Comparison of ENCODE assay signal across 12 mouse cellular contexts in the genomic region with DNA sequence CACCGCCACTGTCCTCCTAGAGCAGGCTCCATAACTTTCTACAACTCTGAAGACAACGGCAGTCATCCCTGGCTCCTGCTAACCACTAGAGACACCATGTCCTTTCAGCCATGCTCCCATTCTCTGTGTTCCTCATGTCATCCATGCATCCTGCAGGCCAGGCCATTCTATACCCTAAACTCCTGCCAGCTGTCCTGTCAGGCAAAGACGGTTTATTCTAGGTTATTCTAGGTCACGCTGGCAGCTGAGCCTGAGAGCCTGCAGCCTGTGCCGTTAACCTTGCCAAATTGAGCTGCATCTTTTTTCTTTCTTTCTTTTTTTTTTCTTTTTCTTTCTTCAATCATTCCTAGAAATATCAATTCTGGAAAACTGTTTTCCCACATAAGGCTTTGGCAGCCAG.
A peak's percentile ranks its signal among the peaks of the same experiment; 100 is the strongest.
DNase-seq lines count a peak whose midpoint lies in the region.
"Had no signal": no experiment of that assay in that cellular context is flagged by ENCODE, and none has a peak within 500 bp of the region (broad histone marks: within the 10 kb centered on the region; RNA-seq: fewer than 3 reads in every experiment).

No protein-coding gene starts in this region.

- peak; percentile 20 to 48 for DNase-seq in heart, adult 18-20 months
- DNase-seq in heart, postnatal 25 days (ENCODE audit: low spot score) = no peak
- DNase-seq in adipocyte (ENCODE audit: low spot score) = peak; percentile 22
- peak; percentile 4 for DNase-seq in cerebellum, adult 9-10 months
- DNase-seq in gastrocnemius, adult 8-10 months (ENCODE audit: low spot score in 2 of 2) = peak; percentile 18 to 26
- DNase-seq in adrenal gland, postnatal 4 days (ENCODE audit: low spot score in 2 of 2) = no peak
- DNase-seq in kidney, postnatal 4 days = no peak
- DNase-seq: forebrain, postnatal 0 days; kidney, adult 2 months; kidney, postnatal 25 days; spleen, adult 18-20 months; thymus, postnatal 36 days had no signal

- intact Hi-C loops in heart, postnatal 25 days (cut with DNase I) = no loop called here

Comparison
In these comparisons a context has a peak if more than half of its experiments do, and no peak if none do; other contexts are left out.
1. DNase-seq: peak in heart, adult 18-20 months (2 of 2), adipocyte (single experiment), cerebellum, adult 9-10 months (single experiment) and gastrocnemius, adult 8-10 months (2 of 2); none in heart, postnatal 25 days (single experiment), adrenal gland, postnatal 4 days (0 of 2) and kidney, postnatal 4 days (0 of 2).